Mouse (Mus musculus) embryonic facial prominence, embryonic 13.5 days (tissue): Measurements from ENCODE around the gene Anks1. TPM values are rescaled to one million over a fixed set of nuclear protein-coding genes. Genes with fewer than 3 reads are reported as not detected.

Source experiments
- ATAC-seq: fragments of 200-750 bp; cut with Nextera tagmentation; 2 replicates; pipeline ENCODE4 v1.8.0; 2017; ENCODE audit warnings: low read depth; ENCODE audit not compliant: insufficient number of reproducible peaks, insufficient read depth, low FRiP score, low TSS enrichment
- H3K27ac ChIP-seq: fragments of 300-500 bp; sonication (generic); 2 replicates; pipeline ENCODE4 v1.5.1; 2015; ENCODE audit warnings: moderate library complexity, mild to moderate bottlenecking, inconsistent platforms
- H3K27me3 ChIP-seq: fragments of 300-500 bp; sonication (generic); 2 replicates; pipeline ENCODE4 v1.6.1; 2015; ENCODE audit warnings: mild to moderate bottlenecking, inconsistent platforms
- H3K36me3 ChIP-seq: fragments of 300-500 bp; sonication (generic); 2 replicates; pipeline ENCODE4 v1.6.1; 2015; ENCODE audit warnings: mild to moderate bottlenecking, inconsistent platforms
- H3K4me1 ChIP-seq: fragments of 300-500 bp; sonication (generic); 2 replicates; pipeline ENCODE4 v1.6.1; 2015; ENCODE audit warnings: inconsistent platforms
- H3K4me2 ChIP-seq: fragments of 300-500 bp; sonication (generic); 2 replicates; pipeline ENCODE4 v1.6.1; 2015; ENCODE audit warnings: moderate library complexity, mild to moderate bottlenecking, inconsistent platforms
- H3K4me3 ChIP-seq: fragments of 300-500 bp; sonication (generic); 2 replicates; pipeline ENCODE4 v1.5.1; 2015; ENCODE audit warnings: mild to moderate bottlenecking, inconsistent platforms
- H3K9ac ChIP-seq: fragments of 300-500 bp; sonication (generic); 2 replicates; pipeline ENCODE4 v1.6.1; 2015; ENCODE audit warnings: mild to moderate bottlenecking, inconsistent platforms
- H3K9me3 ChIP-seq: fragments of 300-500 bp; sonication (generic); 2 replicates; pipeline ENCODE4 v1.6.1; 2016; ENCODE audit warnings: inconsistent platforms
- WGBS: fragments of 180-500 bp; shearing (Covaris S2); methylation state at CpG from one replicate; pipeline ENCODE4 v1.1.7; 2015; ENCODE audit warnings: mixed read lengths; 5-methylcytosine and 5-hydroxymethylcytosine counted together
- polyA plus RNA-seq: library from polyadenylated mRNA; unstranded; fragments of >200 nt; fragmentation: Nextera tagmentation; extraction: Ambion mirVana; gene quantifications from 2 replicates; pipeline ENCODE4 v1.2.1, GENCODE M21; 2015

Gene Anks1
- polyA plus RNA-seq, 1 experiment from 2014 or later: 13.4 TPM

DNA sequence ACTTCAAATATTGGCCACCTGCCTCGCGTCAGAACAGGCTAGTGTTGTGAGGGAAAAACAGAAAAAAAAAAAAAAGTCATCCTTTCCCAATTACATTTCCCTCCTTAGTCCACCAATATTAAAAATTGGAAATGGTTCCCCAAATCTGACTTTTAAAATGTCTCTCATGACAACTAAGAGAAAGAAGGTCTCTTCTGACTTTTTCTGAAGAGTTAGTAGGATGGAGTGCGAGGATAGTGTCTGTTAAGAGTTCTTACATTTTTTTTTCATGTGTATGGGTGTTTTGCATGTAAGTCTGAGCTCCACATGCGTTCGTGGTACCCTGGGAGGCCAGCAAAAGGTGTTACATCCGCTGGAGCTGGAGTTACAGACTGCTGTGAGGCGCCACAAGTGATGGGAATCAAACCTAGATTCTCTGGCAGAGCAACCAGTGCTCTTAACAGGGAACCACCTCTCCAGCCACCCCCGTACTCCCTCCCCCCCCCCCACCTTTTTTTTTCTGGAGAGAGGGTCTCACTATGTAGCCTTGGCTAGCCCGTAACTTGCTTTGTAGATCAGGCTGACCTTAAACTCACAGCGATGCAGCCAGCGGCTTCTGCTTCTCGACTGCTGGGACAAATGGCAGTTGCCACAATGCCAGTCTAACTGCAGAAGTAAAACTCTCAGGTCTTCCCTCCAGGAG is 759 bp upstream of the Anks1 start:
- Histone ChIP-seq H3K27ac (peak overlapping the region; percentile 91), H3K27me3 (no peaks in the 10 kb centered on the region), H3K4me1 (peaks cover 32% of the 10 kb centered on the region), H3K4me3 (peak overlapping the region; percentile 77), H3K36me3 (peaks cover 14% of the 10 kb centered on the region), H3K9me3 (no peaks in the 10 kb centered on the region), H3K9ac (peak overlapping the region; percentile 91), H3K4me2 (peak overlapping the region; percentile 87)
- under 1% methylated on average over 12 of the region's 12 CpGs for WGBS
- peak; percentile 0; the same call in 1 of the 2 replicates for ATAC-seq

DNA sequence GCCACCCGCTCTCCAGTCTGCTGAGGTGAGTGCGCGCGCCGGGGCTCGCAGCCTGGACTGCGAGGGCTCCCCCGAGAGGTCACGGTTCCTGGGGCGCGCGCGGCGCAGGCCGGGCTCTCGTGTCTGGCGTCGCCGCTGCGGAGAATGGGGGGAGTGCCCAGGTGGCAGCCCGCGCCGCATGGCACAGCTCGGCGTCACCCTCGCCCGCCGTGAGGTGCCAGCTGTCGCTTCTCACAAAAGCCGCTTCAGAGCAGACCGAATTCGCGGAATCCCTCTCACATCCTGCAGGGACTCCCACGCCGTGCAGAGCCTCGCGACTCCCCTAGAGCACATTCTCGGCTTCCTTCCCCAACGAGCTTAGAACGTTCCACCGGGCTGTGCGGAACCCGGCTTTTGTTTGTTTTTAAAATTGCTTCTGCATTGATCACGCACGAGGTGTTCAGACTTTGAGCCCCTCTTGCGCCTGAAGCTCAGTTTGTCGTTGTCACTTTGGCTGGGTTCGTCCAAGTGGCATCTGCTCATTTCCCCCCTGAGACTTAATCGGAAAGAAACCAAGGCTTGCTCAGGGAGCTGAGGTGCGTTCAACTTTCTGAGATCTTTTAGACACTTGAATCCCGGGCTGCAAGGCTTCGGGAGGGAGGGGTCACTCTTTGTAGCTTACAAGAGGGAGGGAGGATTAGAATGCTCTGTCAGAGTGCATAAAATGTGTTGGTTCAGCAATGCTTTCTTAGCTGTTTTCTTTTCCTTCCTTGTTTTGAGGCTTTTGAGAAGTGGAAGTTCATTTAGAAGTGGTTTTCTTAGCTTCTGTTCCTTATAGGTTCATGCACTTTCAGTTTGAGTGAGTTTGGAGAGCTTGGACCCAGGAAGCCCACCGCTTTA is 755 bp downstream of the Anks1 start, which contains the start of gene Taf11:
Gene Taf11 (minus strand): TSS at position 223 of the 879 bp plus-strand sequence.
- peak; percentile 35; the same call in 1 of the 2 replicates for ATAC-seq
- H3K4me3 ChIP-seq: peak within 1 kb of the TSS; percentile 77
- H3K9me3 ChIP-seq: no peaks in the 10 kb centered on the region
- H3K27me3 ChIP-seq: no peaks in the 10 kb centered on the region
- H3K27ac ChIP-seq: peak within 1 kb of the TSS; percentile 91
- peak within 1 kb of the TSS; percentile 87 for H3K4me2 ChIP-seq
- WGBS: 2% methylated on average over 53 of the region's 53 CpGs
- peak within 1 kb of the TSS; percentile 91 for H3K9ac ChIP-seq
- H3K4me1 ChIP-seq: peaks cover 32% of the 10 kb centered on the region
- peaks cover 4% of the 10 kb centered on the region for H3K36me3 ChIP-seq

GRCm38 (mm10) chr17:27911371-27911770 is 2.3 kb downstream of the Anks1 start:
- WGBS: 85% methylated on average over 7 of the region's 7 CpGs

DNA sequence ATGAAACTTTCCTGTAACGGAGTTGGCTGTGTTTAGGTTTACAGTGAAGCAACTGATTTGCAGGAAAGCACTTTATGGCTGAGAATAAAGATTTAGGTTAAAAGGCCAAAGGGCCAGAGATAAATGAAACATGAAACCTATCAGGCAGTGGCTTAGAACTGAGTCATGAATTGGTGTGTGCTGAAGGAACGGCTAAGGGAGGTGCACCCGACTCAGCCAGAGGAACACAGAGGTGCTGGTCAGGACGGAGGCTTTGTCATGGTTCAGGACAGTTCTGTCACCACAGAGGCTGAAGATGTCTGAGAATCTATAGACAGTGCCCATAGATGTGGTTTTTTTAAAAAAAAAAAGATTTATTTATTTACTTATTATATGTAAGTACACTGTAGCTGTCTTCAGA is 5.6 kb downstream of the Anks1 start:
- Histone ChIP-seq H3K9me3 (no peaks in the 10 kb centered on the region), H3K27me3 (no peaks in the 10 kb centered on the region), H3K4me1 (peaks cover 19% of the 10 kb centered on the region), H3K9ac (no peak overlapping the region), H3K4me3 (no peak overlapping the region), H3K4me2 (no peak overlapping the region), H3K27ac (no peak overlapping the region), H3K36me3 (no peaks in the 10 kb centered on the region)
- ATAC-seq: no peak
- 85% methylated on average over 4 of the region's 4 CpGs for WGBS

More at GRCm38 (mm10) chr17:27911371-27911770, 2.3 kb downstream of the Anks1 start:
- H3K9ac ChIP-seq: no peak overlapping the region
- H3K4me1 ChIP-seq: peaks cover 27% of the 10 kb centered on the region
- no peak overlapping the region for H3K4me2 ChIP-seq
- H3K27me3 ChIP-seq: no peaks in the 10 kb centered on the region
- no peak overlapping the region for H3K4me3 ChIP-seq
- H3K9me3 ChIP-seq: no peaks in the 10 kb centered on the region
- no peak overlapping the region for H3K27ac ChIP-seq
- ATAC-seq: no peak
- no peaks in the 10 kb centered on the region for H3K36me3 ChIP-seq

GRCm38 (mm10) chr17:27916366-27916765 is 7.3 kb downstream of the Anks1 start:
- H3K27me3 ChIP-seq: no peaks in the 10 kb centered on the region
- H3K9me3 ChIP-seq: no peaks in the 10 kb centered on the region
- no peaks in the 10 kb centered on the region for H3K36me3 ChIP-seq
- WGBS: 40% methylated on average over 4 of the region's 4 CpGs
- no peak overlapping the region for H3K27ac ChIP-seq
- peaks cover 7% of the 10 kb centered on the region; the same call in 1 of the 2 replicates for H3K4me1 ChIP-seq
- ATAC-seq: no peak
- no peak overlapping the region for H3K9ac ChIP-seq
- H3K4me3 ChIP-seq: no peak overlapping the region
- H3K4me2 ChIP-seq: no peak overlapping the region

DNA sequence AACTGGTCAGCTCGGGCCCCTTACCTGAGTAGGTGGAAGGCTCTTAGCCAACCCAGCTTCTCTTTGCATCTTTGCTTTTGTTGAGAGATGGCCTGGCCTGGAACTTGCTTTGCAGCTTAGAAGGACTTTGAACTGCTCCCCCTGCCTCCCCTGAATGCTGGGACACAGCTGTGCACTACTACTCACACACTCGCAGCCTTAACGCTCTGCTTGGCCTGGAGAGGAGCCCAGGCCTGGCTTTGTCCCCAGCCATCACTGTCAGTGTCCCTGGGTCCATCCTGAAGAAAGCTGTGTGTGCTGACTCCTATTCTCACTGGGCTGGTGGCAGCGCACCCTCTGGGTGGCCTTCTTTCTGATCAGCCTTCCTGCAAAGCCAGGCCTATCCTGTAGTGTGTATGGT is 11.6 kb downstream of the Anks1 start:
- no peak overlapping the region for H3K27ac ChIP-seq
- no peaks in the 10 kb centered on the region for H3K9me3 ChIP-seq
- ATAC-seq: no peak
- H3K4me1 ChIP-seq: peaks cover 7% of the 10 kb centered on the region
- H3K4me3 ChIP-seq: no peak overlapping the region
- 86% methylated on average over 4 of the region's 4 CpGs for WGBS
- H3K9ac ChIP-seq: 0 out of 2 replicates have a peak overlapping the region, but pooled peaks have one; percentile 11
- H3K27me3 ChIP-seq: no peaks in the 10 kb centered on the region
- H3K36me3 ChIP-seq: 0 out of 2 replicates have a peak, but pooled peaks cover 3% of the 10 kb centered on the region
- H3K4me2 ChIP-seq: no peak overlapping the region

GRCm38 (mm10) chr17:27922174-27922712 is 13.1 kb downstream of the Anks1 start:
- Histone ChIP-seq H3K9me3 (no peaks in the 10 kb centered on the region), H3K27me3 (no peaks in the 10 kb centered on the region), H3K4me2 (no peak overlapping the region), H3K4me3 (no peak overlapping the region), H3K27ac (no peak overlapping the region), H3K9ac (no peak overlapping the region), H3K36me3 (0 out of 2 replicates have a peak, but pooled peaks cover 3% of the 10 kb centered on the region), H3K4me1 (peaks cover 16% of the 10 kb centered on the region)
- ATAC-seq: no peak
- 87% methylated on average over 11 of the region's 11 CpGs for WGBS

GRCm38 (mm10) chr17:27925054-27925453 is 15.9 kb downstream of the Anks1 start:
- no peak overlapping the region for H3K9ac ChIP-seq
- ATAC-seq: no peak
- no peaks in the 10 kb centered on the region for H3K27me3 ChIP-seq
- no peak overlapping the region for H3K27ac ChIP-seq
- H3K36me3 ChIP-seq: 0 out of 2 replicates have a peak, but pooled peaks cover 3% of the 10 kb centered on the region
- H3K4me3 ChIP-seq: no peak overlapping the region
- WGBS: 89% methylated on average over 4 of the region's 4 CpGs
- peaks cover 16% of the 10 kb centered on the region for H3K4me1 ChIP-seq
- H3K4me2 ChIP-seq: no peak overlapping the region
- H3K9me3 ChIP-seq: no peaks in the 10 kb centered on the region

GRCm38 (mm10) chr17:27925504-27925903 is 16.4 kb downstream of the Anks1 start:
- Histone ChIP-seq H3K4me1 (peaks cover 16% of the 10 kb centered on the region), H3K4me2 (no peak overlapping the region), H3K9ac (no peak overlapping the region), H3K36me3 (0 out of 2 replicates have a peak, but pooled peaks cover 3% of the 10 kb centered on the region), H3K27me3 (no peaks in the 10 kb centered on the region), H3K4me3 (no peak overlapping the region), H3K9me3 (no peaks in the 10 kb centered on the region), H3K27ac (no peak overlapping the region)
- ATAC-seq: no peak
- 83% methylated on average over 7 of the region's 7 CpGs for WGBS

DNA sequence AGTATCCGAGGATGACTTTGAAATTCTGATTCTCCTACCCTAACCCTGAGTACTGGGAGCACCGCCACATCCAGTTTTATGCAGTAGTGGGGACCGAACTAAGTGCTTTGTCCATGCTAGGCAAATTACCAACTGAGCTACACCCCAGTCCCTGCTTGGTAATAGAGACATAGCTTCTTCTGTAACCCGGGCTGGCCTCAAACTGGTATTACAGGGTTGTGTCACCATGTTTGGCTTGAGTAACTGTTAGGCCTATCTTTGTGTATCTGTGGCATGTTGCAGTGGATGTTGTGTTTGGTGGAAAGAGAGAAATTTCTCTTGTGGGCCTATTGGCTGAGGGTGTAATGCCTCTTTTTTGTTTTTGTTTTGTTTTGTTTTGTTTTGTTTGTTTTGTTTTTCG is 21.2 kb downstream of the Anks1 start:
- no peak for ATAC-seq
- Histone ChIP-seq H3K9ac (no peak overlapping the region), H3K9me3 (no peaks in the 10 kb centered on the region), H3K27me3 (no peaks in the 10 kb centered on the region), H3K4me3 (no peak overlapping the region), H3K27ac (no peak overlapping the region), H3K4me2 (no peak overlapping the region), H3K4me1 (peaks cover 24% of the 10 kb centered on the region), H3K36me3 (no peaks in the 10 kb centered on the region)
- 90% methylated on average over 5 of the region's 5 CpGs for WGBS

GRCm38 (mm10) chr17:27931826-27932225 is 22.7 kb downstream of the Anks1 start:
- Histone ChIP-seq H3K4me3 (no peak overlapping the region), H3K36me3 (no peaks in the 10 kb centered on the region), H3K27ac (no peak overlapping the region), H3K4me2 (no peak overlapping the region), H3K27me3 (no peaks in the 10 kb centered on the region), H3K4me1 (peaks cover 12% of the 10 kb centered on the region), H3K9ac (no peak overlapping the region), H3K9me3 (no peaks in the 10 kb centered on the region)
- no peak for ATAC-seq
- 84% methylated on average over 4 of the region's 4 CpGs for WGBS
